In the genomic region with DNA sequence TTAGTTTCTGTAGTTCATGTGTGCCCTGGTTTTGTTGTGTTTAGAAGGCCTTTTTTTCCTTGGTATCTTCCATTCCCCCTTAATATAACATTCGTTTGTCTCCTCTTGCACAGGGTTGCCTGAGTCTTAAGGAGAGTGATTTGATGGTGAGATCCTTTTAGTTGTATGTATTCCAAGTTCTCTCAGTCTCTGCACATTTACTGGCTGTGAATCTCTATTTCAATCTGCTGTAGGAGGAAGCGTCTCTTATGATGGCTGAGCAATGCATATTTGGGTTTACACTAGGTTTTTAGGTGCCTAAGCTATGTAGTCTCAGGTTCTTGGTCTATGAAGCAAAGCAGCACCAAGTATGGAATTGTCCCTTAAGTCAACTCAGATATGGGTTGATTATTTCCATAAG, we compare ENCODE assay signal across 27 mouse cellular contexts.
"Had no signal": no experiment of that assay in that cellular context is flagged by ENCODE, and none has a peak within 500 bp of the region (broad histone marks: within the 10 kb centered on the region; RNA-seq: fewer than 3 reads in every experiment).

No protein-coding gene starts in this region.

- ATAC-seq: liver, embryonic 12.5 days; liver, postnatal 0 days; lung, postnatal 0 days; midbrain, embryonic 13.5 days; midbrain, embryonic 15.5 days; midbrain, embryonic 16.5 days had no signal

- DNase-seq: left cerebral cortex, postnatal 4 days; liver; liver, embryonic 13.5 days; liver, postnatal 0 days; lung, adult 18-20 months; lung, embryonic 14.5 days; lung, postnatal 10 days; lung, postnatal 14 days; lung, postnatal 36 days; lung, postnatal 4 days; midbrain, embryonic 14.5 days had no signal

- H3K4me3 ChIP-seq: limb, embryonic 10.5 days; limb, embryonic 12.5 days; limb, embryonic 13.5 days; limb, embryonic 15.5 days; liver, embryonic 12.5 days; liver, embryonic 13.5 days; liver, embryonic 15.5 days; lung, embryonic 15.5 days; megakaryocyte, embryonic 14.5 days; midbrain, embryonic 10.5 days; midbrain, embryonic 12.5 days; midbrain, embryonic 13.5 days; midbrain, embryonic 15.5 days; myocyte; neural tube, embryonic 12.5 days had no signal

- H3K4me1 ChIP-seq: limb, embryonic 10.5 days; limb, embryonic 12.5 days; limb, embryonic 13.5 days; limb, embryonic 15.5 days; liver, embryonic 12.5 days; liver, embryonic 13.5 days; liver, embryonic 15.5 days; lung, embryonic 15.5 days; megakaryocyte, embryonic 14.5 days; midbrain, embryonic 10.5 days; midbrain, embryonic 12.5 days; midbrain, embryonic 13.5 days; midbrain, embryonic 15.5 days; neural tube, embryonic 12.5 days had no signal
